Mouse (Mus musculus) ovary, postnatal 14 days (tissue): ENCODE measurements at regions not wholly inside any gene's neighbourhood (a gene's known extent, or its start where the extent isn't known, plus 50 kb on each side); places are given as distances from the start of the nearest gene placed in this dataset.

Experiments used
- DNase-seq: peaks from one replicate; pipeline ENCODE4 v3.0.0; 2022; ENCODE audit warnings: low spot score

GRCm38 (mm10) chr15:49043035-49043434 is 4841.7 kb upstream of the Gm7489 start:
- DNase-seq: no peak

DNA sequence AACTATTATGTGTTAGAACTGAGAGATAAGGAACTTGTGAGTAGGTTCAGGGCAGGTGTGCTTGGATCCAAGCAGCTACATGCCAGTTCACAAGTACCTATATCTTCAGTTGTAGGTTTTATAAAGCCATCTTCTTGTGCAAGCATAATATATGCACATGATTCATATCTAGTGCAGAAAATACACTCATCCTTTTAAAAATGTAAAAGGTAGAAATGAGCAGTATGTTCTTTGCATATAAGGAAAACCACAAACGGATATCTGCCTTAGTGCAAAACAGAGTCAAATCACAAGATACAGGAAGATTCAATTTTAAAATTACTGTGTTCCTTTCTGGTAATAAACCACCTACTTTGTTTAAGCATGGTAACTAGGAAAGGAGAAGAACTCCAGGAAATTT is 4819.6 kb upstream of the Gm7489 start:
- DNase-seq: no peak

- DNase-seq: peak; percentile 56
Measured at GRCm38 (mm10) chr15:49065875-49066274, 4818.8 kb upstream of the Gm7489 start.

- no peak for DNase-seq
Measured at GRCm38 (mm10) chr15:49066367-49066766, 4818.3 kb upstream of the Gm7489 start.
